Mouse (Mus musculus) adrenal gland, postnatal 4 days (tissue): ENCODE data around the gene Hhat. TPM values are rescaled to one million over a fixed set of nuclear protein-coding genes. Genes with fewer than 3 reads are reported as not detected.

Source experiments
- DNase-seq, 2 experiments: peaks; one replicate each; pipeline ENCODE4 v3.0.0; 2021 to 2022; ENCODE audit warnings: low spot score in 2 of 2, mixed read lengths in 2 of 2
- total RNA-seq, 2 experiments: library from RNA; stranded (reverse); gene quantifications; 2 replicates each; pipeline ENCODE4 v1.2.3; 2021

Gene Hhat
- total RNA-seq, 2 experiments from 2014 or later: 14.4 to 15.1 TPM

DNA sequence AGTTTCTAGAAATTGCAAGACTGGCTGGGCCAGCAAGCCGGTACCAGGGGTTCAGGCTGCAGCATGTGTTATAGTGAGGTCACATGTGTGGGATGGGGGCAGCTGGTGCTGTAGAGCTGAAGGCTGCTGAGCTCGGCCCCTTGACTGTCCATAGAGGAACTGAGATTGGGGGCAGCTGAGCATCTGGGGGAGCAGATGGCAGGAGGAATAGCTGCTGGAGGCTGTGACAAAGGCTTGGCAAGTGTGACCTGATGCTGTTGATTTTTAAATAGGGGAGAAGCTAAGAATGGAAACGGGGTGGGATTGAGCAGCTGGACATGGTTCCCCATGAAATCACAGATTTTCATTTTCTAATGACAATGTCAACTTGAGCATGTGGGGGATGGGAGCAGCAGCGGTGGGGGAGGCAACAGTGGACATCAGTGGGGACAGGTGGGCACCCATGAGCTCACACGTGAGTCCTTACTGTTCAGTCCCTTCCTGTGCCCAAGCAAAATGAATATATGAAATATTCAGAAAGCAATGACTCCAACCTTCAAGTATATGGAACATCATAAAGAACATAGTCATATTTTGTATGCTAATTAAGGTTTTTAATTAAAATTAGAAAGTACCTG, 212.9 kb downstream of the Hhat start:
- DNase-seq: no peak

- no peak for DNase-seq
These were observed 215.5 kb downstream of the Hhat start for GRCm38 (mm10) chr1:192555516-192555915.

GRCm38 (mm10) chr1:192550561-192550960, 220.5 kb downstream of the Hhat start:
- no peak for DNase-seq

DNA sequence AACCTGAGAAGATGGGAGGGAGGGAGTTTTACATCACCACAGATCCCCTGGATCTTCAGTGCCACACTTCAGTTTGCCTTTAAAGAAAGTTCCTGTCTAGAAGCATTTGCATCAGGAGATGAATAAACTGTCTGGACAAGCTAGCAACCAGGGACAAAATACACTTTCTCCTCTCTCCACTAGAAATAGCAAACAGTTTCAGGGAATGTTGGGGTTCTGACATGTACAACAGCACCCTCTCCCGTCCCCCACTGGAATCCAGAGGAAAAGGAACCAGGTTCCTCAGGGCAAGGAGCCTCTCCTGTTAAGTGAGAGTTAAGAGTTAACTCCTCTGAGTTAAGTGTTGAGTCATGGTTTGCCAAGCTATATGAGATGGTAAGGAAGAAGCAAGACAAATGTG, 224.2 kb downstream of the Hhat start:
- no peak for DNase-seq

- DNase-seq: no peak
These were observed 226.1 kb downstream of the Hhat start for GRCm38 (mm10) chr1:192544901-192545300.

GRCm38 (mm10) chr1:192544091-192544490, 226.9 kb downstream of the Hhat start:
- DNase-seq: no peak

DNA sequence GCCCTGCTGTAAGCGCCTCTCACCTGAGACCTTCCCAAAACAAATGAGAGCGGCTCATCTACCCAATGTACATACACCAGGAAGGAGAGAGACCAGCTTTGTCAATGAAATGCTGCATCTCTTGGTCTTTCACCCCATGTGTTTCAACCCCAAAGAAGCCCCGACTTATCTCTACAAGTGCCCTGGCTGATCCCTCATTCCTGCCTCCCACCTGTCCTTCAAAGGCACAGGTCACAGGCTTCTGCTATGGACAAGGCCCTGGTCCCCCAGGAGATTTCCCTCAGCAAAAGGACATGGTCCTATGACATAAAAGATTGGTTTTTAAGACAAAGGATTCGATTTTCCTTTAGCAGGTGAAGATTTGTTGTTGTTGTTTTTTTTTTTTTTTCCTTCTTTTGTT, 227.3 kb downstream of the Hhat start:
- no peak for DNase-seq

DNA sequence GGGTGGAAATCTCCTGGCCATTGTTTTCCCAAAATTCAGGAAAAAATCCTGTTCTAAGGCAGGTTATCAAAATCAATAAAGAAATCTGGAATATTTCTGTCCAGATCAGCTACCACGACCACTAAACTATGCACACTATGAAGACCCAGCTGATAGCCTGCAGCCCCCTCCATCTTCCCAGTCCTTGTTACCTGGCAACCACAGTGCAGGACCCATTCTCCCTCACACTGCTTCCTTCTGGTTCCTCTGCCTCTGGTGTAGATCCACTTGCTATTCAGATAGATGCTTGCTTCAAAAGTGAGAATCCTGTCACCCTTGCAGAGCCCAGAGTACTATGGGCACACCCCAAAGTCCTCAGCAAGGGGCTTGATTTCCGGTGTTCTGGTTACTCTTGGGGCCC, 228.9 kb downstream of the Hhat start:
- no peak for DNase-seq

GRCm38 (mm10) chr1:192537169-192537568, 233.9 kb downstream of the Hhat start:
- DNase-seq: no peak

DNA sequence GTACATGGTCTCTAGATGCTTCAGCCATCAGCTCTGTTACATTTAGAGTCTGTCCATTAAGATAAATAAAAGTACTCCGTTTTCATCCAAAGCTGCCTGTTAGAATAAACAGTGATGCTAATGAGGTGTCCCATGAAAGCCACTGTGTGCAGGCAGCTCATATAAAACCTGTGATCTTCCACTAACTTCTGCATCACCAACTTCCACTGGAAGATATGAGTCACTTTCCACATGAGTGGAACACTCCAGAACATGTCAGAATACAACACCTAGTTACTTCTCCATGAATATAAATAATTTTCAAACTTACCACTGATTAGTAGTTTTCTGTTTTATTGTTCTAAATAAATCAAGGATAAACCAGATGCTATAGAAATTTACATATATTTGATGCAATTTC, 234.6 kb downstream of the Hhat start:
- no peak for DNase-seq

DNA sequence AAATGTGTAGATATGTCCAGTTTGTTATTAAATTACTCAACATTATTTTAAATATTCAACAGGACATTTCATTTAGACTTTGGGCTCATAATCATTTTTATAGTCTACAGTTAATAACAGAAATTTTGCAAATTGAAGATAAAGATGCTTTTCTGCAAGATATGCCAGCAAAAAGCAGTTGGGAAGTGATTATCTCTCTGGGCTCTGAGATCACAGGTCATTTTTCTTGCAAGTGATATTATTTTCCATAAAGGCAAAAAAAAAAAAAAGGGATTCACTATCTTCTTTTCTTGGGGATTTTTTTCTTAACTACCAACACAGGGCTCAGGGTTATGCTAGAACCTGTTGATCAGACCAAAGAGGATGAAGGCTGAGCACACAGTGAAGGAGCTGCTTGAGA, 238.0 kb downstream of the Hhat start:
- no peak for DNase-seq

GRCm38 (mm10) chr1:192532212-192532611, 238.8 kb downstream of the Hhat start:
- DNase-seq: no peak

- DNase-seq: no peak
These were observed 239.4 kb downstream of the Hhat start for GRCm38 (mm10) chr1:192531490-192532146.

DNA sequence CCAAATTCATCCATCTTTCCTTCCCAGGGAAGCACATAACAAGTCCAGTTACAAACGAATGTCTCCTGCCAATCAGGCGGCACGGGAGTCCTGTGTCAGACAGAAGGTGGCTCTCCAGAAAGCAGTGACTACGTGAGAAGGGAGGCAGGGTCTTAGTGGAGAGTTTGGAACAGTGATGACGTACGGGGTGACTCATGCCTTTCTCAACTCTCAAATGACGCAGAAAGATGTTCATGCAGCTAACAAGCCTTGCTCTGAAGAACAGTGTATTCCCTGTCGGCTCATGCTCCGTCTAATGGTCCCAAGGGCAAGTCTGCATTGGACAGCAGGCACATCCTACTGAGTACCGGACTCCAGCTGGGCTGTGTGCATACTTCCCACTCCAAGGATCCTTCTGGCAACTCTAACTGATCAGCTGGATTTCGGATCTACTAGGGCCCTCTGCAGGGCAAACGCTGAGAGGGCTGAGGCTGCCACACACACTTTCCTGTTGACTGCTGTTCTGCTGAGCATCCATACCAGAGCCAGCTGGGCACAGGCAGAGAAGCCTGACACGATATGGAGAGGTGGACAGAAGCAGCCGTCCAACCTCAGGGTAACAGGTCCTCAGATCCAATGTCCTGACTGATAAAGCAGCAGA, 245.2 kb downstream of the Hhat start:
- DNase-seq: no peak

GRCm38 (mm10) chr1:192522376-192523178, 248.4 kb downstream of the Hhat start:
- no peak for DNase-seq

DNA sequence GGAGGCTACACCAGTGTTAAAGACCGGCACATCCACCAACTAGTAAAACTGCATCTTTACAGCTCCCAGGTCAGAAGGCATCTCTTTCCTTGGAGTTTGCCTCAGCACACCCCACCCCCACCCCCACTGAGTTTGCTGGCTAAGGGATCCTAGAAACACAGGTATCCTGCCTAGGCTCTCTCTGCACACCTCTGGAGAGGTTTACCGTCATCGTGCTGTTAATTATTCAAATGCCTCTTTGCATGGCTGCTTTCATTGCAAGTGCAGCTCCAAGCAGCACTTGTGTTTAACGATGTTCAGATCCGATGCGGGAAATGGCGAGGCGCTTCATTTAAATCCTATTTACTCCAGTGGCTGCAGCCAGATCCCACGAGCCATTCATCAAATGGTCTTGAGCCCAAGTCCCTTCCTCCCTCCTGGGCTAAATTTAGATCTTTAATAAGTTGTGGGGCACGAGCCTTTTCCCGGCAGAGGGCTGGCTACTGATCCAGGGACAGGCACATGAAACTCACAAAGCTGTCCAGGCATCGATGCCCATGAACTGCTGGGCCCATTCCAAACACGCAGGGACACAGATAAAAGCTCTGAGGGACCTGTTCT, 250.1 kb downstream of the Hhat start:
- no peak for DNase-seq

- DNase-seq: no peak
These were observed 251.3 kb downstream of the Hhat start for GRCm38 (mm10) chr1:192519713-192520112.

DNA sequence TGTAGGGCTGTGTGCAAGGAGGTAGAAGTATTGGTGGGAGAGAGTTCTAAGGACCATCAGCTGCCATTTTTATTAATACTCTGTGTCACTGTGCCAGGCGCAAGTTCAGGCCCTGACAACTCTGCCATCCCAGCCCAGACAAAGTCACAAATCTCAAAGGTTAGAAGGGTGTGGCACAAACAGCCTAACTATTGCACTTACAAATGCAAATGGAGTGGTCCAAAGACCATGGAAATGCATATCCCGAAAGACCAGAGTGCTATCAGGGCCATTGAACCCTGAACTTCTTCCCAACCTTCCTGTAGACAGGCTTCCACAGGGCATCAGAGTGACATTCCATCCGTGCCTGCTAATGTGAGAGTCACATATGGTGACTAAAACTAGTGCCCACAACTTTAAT, 255.7 kb downstream of the Hhat start:
- DNase-seq: no peak

DNA sequence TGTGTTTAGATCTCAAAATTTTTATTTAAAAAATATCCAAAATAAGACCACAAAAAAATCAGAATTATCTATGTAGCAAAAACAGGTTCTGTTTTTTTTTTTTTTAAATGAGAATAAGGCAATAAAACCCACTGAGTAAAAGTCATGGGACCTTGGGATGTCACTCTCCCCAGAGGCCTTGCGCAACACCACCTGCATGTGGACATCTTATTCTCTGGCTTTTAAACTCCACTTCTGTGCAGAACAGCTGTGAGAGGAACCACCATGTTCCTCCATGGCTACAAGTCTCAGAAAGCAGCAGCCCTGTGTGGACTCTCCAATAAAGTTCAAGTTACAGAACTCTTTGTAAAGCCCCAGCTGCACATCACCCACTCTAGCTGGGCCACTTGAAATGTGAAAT, 258.2 kb downstream of the Hhat start:
- DNase-seq: no peak

DNA sequence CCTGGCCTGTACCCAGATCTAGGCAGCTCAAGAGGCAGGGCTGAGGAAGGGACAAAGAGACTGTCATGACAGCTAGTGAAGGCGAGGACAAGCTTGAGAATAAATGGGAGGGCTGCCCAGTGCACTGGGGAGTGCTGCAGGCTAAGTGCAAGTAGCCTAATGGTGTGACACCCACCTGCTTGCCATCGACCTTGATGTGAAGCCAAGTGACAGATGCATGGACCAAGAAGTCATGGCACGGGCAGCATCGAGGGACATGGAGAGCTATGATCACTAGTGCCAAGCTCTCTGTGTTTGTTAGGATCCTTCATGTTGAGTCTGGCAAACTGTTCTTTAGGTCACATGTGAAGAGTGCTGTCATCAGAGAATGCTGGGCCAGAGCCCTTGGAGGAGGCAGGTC, 267.4 kb downstream of the Hhat start:
- no peak for DNase-seq

DNA sequence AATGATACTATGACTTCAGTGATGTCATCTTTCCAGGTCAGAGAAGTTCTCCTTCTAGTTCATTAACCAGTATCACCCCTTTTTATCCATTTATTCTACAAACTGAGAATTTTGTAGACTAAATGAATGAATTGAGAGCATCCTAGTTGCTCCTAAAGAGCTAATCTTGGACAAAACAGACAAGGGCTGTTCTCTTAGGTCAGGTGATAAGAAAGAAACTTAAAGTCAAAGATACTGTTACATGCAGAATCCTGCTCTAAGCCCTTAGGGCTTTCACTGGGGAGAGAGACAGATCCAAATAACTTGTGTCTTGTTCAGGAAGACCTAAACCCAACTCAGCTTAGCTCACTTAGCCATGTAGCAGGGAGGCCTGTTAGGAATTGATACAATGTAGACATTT, 268.2 kb downstream of the Hhat start:
- no peak for DNase-seq

GRCm38 (mm10) chr1:192502016-192502415, 269.0 kb downstream of the Hhat start:
- no peak for DNase-seq
